Mouse (Mus musculus): ENCODE data around the gene Rflnb.

GRCm38 (mm10) chr11:76001237-76001878 is 26.2 kb downstream of the Rflnb start:
- TF ChIP-seq EP300 (IDR thresholded peaks at IDR 0.05; ENCODE audit: low read depth) (no peak), CTCF (IDR thresholded peaks at IDR 0.05; ENCODE audit: low read depth) (no peak)
